Mouse (Mus musculus): ENCODE measurements around the gene Stk40.

The Stk40 gene

DNA sequence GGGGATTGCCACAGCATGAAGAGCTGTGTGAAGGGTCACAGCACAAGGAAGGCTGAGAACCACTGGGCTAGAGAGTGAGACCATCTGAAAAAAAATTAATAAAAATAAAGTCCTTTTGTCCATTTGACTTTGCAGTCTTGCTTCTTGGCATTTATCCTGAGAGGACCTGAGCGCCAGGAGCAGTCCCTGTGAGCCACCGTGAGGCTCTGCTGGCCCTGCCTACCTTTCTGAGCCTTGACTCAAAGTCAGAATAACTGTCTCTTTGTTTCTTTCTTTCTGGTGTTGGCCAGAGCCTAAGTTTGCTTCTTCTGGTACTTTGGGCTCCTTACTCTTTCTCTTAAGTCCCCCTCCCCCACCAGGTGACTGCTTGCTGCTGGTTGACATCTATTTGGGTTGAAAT, 16.7 kb downstream of the Stk40 start:
- DNase-seq (ENCODE audit: low spot score in 2 of 2): no peak

DNA sequence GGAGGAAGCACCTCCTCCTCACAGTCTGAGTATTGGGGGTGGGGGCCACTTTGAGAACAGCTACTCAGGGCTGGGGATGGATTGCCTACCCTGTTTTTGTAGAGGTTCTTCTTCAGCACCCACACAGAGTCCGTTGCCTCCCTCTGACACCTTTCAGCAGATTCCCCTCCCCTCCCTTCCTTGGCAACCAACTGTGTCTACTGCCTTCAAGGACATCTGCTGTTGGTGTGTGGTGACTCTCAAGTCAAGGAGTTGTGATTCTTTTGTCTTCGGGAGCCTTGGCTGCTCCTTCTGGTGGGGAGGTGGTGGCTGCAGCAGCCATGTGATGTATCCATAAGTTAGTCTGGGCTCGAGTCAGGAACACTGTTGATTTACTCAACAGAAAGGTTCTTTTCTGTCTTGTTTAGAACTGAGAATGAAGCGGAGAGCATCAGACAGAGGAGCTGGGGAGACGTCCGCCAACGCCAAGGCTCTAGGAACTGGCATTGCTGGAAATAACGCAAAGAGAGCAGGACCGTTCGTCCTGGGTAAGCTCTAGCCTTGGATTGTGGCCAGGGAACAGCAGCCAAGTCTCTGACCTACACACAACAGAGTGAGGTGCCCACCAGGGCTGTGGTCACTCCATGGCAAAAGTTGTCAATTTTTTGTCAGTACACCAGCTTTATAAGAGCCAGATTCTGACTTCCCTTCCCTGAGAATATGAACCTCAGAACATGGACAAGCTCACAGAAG, 19.7 kb downstream of the Stk40 start:
- no peak for DNase-seq (ENCODE audit: low spot score in 2 of 2)

- DNase-seq (ENCODE audit: low spot score in 2 of 2): no peak
Observed at GRCm38 (mm10) chr4:126130502-126130901, 26.7 kb downstream of the Stk40 start.

- peak; percentile 54 to 68 for DNase-seq (ENCODE audit: low spot score in 2 of 2)
Observed at GRCm38 (mm10) chr4:126131290-126132121, 27.7 kb downstream of the Stk40 start.

DNA sequence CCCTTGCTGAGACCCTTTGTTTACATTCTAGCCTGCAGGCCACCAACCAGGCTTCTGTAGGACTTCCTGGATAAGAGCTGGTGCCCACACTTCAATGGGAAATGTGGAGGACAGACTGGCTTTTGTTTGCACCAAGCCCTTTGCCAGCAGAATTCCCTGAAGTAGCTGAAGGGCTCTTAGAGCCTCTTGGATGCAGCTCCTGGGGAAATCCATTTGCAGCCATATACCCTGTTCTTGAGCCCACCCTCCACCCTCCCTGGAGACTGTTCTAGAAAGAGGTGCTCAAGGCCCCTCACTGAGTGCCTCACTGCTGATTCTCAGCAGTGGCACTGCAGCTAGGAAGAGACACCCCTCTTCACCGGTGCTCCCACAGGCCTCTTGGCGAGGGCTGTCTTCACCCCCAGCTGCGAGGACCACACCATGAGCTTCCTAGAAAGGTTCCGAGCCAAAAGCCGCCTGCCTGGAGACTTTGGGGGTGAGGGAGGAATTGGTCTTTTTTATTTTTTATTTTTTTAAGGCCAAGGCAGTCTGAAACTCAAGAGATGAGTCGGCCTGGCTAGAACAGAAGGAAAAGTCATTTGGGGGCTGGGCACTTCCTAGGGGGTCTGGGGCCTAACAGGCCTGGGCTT, 29.0 kb downstream of the Stk40 start:
- DNase-seq (ENCODE audit: low spot score in 2 of 2): peak in 1 of 2 experiments; percentile 8

DNA sequence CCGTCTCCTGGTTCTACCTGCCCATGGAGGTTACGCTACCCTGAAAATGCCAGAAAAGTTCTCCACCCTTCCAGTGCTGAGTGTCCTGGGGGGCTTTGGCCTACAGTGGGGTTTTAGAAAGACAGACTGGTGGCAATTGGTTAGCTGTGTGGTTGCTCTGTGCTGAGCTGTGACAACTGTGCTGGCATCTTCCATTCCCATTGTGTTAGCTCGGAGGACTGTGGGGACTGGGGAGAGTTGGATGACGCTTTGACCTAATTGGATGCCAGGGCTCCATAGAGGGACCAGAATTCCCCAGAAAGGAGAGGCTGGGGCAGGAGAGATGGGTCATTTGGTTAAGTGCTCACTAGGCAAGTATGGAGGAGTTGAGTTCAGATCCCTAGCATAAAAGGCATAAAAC, 30.5 kb downstream of the Stk40 start:
- DNase-seq (ENCODE audit: low spot score in 2 of 2): no peak

- no peak for DNase-seq (ENCODE audit: low spot score in 2 of 2)
Observed at GRCm38 (mm10) chr4:126134639-126135038, 30.9 kb downstream of the Stk40 start.

- no peak for DNase-seq (ENCODE audit: low spot score in 2 of 2)
Observed at GRCm38 (mm10) chr4:126137773-126138172, 34.0 kb downstream of the Stk40 start.

DNA sequence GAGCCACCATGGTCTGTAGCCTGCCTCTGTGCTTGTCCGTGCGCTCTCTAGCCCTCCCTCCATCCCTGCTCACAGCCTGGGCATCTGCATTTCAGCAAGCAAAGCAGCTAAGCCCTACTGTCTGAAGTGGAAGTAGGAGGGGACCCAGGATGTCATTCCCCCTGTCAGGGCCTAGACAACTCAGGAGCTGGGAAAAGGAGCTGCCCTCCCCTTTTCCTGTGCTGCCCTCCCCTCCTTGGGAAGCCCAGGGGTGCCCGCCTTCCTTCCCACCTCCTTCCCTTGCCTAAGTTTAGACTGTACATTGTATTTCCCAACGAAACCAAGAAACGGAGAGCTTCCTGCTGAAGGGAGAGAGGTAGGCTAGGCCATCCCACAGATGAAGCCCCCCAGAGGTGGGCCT, 37.3 kb downstream of the Stk40 start:
- DNase-seq (ENCODE audit: low spot score in 2 of 2): no peak

GRCm38 (mm10) chr4:126145396-126145795, 41.6 kb downstream of the Stk40 start:
- no peak for DNase-seq (ENCODE audit: low spot score in 2 of 2)

GRCm38 (mm10) chr4:126146974-126147532, 43.3 kb downstream of the Stk40 start:
- DNase-seq (ENCODE audit: low spot score in 2 of 2): no peak

DNA sequence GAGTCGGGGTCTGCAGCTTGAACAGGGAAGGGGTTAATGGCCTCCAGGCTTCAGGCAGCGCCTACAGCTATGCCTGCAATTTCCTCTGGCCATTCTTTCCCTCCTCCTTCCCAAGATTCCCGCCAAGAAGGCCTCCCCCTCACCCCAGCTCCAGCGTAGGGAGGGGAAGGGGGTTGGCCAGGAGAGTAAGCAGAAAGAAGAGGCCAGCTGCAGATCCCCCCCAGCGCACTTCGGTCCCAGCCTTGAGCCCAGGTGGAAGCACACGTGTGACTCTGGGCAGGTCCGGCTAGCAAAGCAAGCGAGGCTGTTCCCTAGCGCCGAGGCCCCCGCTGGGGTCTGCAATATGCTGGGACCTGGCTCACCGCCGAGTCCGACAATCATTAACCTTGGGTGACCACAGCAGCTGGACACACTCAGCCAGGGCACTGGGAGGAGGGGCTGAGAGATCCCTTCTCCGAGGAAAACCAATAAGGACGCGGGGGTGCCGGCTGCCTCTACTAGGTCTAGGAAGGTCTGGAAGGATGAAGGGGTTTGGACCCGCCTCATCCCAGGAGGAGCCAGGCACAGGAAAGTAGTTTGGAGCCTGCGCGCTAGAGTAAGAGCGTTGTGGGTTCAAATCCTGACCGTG, 43.9 kb downstream of the Stk40 start, which contains the start of gene Eva1b:
Gene Eva1b, plus strand, starts transcription at position 212 of the 628 bp plus-strand sequence.
- no peak for DNase-seq (ENCODE audit: low spot score in 2 of 2)

DNA sequence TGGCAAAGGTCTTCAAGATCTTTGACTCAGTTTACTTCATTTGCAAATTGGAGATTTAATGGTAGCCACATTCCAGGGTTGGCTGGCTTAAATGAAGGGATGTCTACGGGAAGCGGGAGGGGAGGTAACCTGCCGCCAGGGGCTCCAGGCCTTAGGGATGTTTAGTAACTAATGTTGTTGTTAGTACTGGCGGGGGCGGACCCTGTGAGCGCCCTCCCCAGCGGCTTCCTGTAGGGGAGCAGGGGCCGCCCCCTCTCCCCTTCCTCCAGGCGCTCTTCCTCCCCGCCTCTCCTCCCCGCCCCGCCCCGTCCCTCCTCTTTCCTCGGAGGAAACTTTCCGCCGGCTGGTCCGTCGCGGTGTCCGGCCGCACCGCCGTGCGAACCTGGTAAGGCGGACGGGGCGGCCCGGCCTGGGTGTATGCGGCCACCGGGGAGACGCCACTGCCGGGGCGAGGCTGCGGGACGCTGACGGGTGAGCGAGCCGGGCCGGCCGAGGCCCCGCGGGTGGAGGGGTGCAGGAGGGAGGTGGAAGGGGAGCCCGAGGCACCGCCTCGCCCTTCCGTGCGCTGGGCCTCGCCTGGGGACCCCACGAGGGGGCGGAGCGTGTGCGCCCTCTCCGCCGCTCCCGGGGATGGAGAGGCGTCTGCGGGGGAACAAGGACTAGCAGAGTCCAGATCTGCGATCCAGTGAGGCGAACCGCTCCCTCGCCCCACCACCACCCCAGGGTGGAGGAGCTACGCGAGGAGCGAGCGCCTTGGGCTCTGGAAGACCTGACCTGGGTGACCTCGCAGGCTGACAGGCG, 44.6 kb downstream of the Stk40 start:
- no peak for DNase-seq (ENCODE audit: low spot score in 2 of 2)

- no peak for DNase-seq (ENCODE audit: low spot score in 2 of 2)
Observed at GRCm38 (mm10) chr4:126149041-126149676, 45.4 kb downstream of the Stk40 start.

DNA sequence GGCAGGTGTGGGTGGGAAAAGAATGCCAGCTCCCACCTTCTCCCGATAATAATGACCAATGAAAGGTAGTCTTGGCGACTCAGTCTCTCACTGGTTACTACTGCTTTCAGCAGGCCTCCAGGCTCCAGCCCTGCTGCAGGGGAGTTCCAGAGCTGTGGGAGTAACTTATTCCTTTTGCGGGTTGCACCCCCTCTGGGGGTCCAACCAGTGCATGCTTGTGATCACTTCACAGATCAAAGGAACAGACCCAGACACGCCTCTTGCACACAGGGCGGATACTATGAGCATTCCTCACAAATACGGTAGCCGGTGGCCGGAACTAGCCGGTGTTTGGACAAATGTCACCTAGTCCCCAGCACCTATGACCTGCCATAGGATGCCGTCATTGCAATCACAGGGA, 46.0 kb downstream of the Stk40 start:
- no peak for DNase-seq (ENCODE audit: low spot score in 2 of 2)

DNA sequence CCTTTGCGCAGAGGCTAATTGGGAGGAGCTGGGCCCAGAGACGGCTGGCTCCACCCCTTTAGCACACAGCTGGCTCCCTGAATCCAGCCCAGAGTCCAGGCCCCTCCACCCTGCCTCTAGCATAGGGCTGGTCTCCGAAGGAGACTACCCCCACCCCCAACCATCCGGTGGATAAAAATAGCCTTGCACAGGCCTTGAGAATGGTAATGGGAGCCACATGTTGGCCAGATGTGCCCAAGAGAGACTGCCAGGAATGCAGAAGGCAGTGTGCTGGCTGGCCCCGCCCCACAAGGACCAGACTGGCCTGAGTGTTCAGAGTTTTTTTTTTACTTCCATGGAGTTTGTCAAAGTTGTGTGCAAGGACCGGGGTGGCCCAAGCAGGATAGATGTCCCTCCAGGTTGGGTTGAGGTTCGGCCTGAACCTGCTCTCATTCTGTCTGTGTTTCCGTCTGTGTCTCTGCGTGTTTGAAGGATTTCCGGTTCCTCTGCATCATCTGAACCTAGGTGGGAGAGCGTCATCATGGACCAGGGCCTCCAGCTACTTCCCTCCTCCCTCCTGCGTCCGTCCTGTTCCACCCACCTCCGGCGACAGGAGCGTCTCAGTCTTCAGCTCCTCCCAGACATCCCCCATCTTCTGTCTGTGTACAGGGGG, 46.7 kb downstream of the Stk40 start:
- DNase-seq (ENCODE audit: low spot score in 2 of 2): no peak

DNA sequence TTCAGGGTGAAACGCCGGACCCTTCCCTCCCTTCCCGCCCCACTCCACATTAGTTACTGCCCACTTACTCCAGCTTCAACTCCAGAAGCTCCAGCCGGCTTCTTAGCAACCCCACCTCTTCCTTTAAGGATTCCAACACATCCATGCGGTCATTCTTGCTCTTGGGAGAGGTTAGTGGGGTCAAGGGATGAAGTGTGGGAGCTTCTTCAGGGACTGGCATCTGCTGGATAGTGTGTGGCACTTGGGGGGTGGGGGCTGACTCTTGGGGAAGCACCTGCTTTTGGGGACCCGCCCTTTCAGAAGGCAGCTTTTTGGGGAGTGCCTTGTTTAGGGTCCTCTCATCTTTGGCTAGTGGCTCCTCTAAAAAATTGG, 47.2 kb downstream of the Stk40 start:
- DNase-seq (ENCODE audit: low spot score in 2 of 2): no peak

DNA sequence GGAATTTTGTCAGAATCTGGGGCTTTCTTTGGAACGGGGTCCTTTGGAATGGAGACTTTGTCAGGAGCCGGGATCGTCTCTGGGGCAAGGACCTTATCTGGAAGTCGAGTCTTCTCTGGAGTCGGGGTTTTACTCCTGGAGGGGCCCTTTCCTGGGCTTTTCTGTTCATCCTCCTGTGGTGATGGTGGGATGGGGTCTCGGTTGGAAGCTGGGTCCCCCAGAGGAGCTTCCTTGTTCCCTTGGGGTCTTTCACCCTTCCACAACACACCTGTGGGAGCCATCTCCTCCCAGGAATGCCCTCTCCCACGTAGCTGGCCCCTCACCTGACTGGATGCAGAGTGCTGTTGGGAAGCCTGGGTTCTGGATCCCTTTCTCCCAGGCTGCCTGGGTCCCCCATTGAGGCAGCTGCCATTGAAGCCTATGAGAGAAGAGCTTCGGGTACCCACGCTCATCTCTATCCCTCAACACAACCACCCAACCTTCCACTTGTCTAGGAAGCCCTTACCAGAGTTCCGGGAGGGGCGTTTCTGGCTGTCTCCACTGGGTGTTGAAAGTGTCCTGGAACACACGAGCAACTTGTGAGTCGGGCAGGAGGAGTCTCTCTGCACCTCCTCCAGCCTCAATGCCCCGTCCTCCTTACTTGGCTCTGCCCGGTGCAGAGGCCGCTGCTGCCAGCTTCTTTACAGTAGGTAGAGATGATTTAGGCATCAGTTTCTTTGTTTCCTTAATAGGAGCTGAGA, 48.1 kb downstream of the Stk40 start:
- no peak for DNase-seq (ENCODE audit: low spot score in 2 of 2)

- DNase-seq (ENCODE audit: low spot score in 2 of 2): no peak
Observed at GRCm38 (mm10) chr4:126152864-126153263, 49.1 kb downstream of the Stk40 start.
